ENCODE assay signal across 19 mouse cellular contexts in the genomic region with DNA sequence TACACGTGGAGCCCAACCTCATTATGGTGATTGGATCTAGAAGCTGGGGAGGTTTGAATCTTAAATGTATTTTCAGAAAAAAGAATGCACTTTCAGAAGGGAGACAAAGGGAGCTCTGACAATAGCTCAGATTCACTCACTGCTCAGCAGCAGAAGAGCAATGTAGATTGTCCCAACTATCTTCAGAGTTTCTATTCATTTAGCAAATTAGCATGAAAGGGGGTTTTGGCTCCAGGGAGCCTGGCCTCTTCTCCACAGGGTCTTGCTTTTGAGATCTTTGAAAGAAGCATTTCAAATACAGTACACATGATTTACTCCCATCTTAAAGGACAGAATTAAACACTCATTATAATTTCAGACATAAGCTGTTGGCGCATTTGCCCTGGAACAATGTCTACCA.
DNase-seq lines count a peak whose midpoint lies in the region.
"Had no signal": no experiment of that assay in that cellular context is flagged by ENCODE, and none has a peak within 500 bp of the region (broad histone marks: within the 10 kb centered on the region; RNA-seq: fewer than 3 reads in every experiment).

No protein-coding gene starts in this region.

- WGBS in hindbrain, embryonic 10.5 days, result 20% methylated on average over 2 of the region's 2 CpGs
- WGBS in midbrain, embryonic 10.5 days, result 32% methylated on average over 2 of the region's 2 CpGs

- no peaks in the 10 kb centered on the region for H3K36me3 ChIP-seq in hindbrain, embryonic 10.5 days
- no peaks in the 10 kb centered on the region for H3K36me3 ChIP-seq in midbrain, embryonic 10.5 days
- H3K36me3 ChIP-seq: heart, embryonic 12.5 days; neural tube, embryonic 12.5 days; stomach, embryonic 15.5 days had no signal

- no peak overlapping the region for H3K4me3 ChIP-seq in hindbrain, embryonic 10.5 days
- no peak overlapping the region for H3K4me3 ChIP-seq in midbrain, embryonic 10.5 days
- H3K4me3 ChIP-seq: heart, embryonic 12.5 days; megakaryocyte, embryonic 14.5 days; neural tube, embryonic 12.5 days; stomach, embryonic 15.5 days had no signal

- H3K9me3 ChIP-seq in hindbrain, embryonic 10.5 days, result no peaks in the 10 kb centered on the region
- no peaks in the 10 kb centered on the region for H3K9me3 ChIP-seq in midbrain, embryonic 10.5 days (replicated peaks)
- H3K9me3 ChIP-seq: heart, embryonic 12.5 days; megakaryocyte, embryonic 14.5 days; neural tube, embryonic 12.5 days; stomach, embryonic 15.5 days had no signal

- H3K4me1 ChIP-seq in hindbrain, embryonic 10.5 days (replicated peaks), result peaks cover 24% of the 10 kb centered on the region
- H3K4me1 ChIP-seq in midbrain, embryonic 10.5 days, result peaks cover 22% of the 10 kb centered on the region
- H3K4me1 ChIP-seq: heart, embryonic 12.5 days; megakaryocyte, embryonic 14.5 days; stomach, embryonic 15.5 days had no signal

- intact Hi-C loops in left cerebral cortex, postnatal 4 days (cut with DNase I), result no loop called here

- DNase-seq in left cerebral cortex, postnatal 4 days, result peak; percentile 8
- DNase-seq in left cerebral cortex, adult 11 months (ENCODE audit: low spot score), result no peak
- no peak for DNase-seq in hindbrain, embryonic 10.5 days (ENCODE audit: low spot score)
- no peak for DNase-seq in midbrain, embryonic 10.5 days (ENCODE audit: low spot score)
- peak; percentile 49 for DNase-seq in retina, postnatal 1 day
- no peak for DNase-seq in embryo, embryonic 10.5 days (ENCODE audit: low spot score)
- no peak for DNase-seq in kidney, adult 8-10 months
- DNase-seq in urinary bladder, postnatal 25 days (ENCODE audit: low spot score), result no peak
- DNase-seq: gastrocnemius, postnatal 36 days; heart, postnatal 36 days; kidney, adult 18-20 months; kidney, postnatal 25 days; lung, embryonic 14.5 days; spleen, adult 18-20 months had no signal

- no peaks in the 10 kb centered on the region for H3K27me3 ChIP-seq in hindbrain, embryonic 10.5 days (ENCODE audit: insufficient read depth, poor library complexity, severe bottlenecking)
- no peaks in the 10 kb centered on the region for H3K27me3 ChIP-seq in midbrain, embryonic 10.5 days (ENCODE audit: low read depth, poor library complexity, severe bottlenecking)
- H3K27me3 ChIP-seq: CH12.LX; heart, embryonic 12.5 days; megakaryocyte, embryonic 14.5 days; neural tube, embryonic 12.5 days; stomach, embryonic 15.5 days had no signal

- peak overlapping the region; percentile 67 for H3K27ac ChIP-seq in hindbrain, embryonic 10.5 days
- peak overlapping the region; percentile 23; the same call in 1 of the 2 replicates for H3K27ac ChIP-seq in midbrain, embryonic 10.5 days (replicated peaks)
- H3K27ac ChIP-seq: neural tube, embryonic 12.5 days; stomach, embryonic 15.5 days had no signal

Comparison
In these comparisons a context has a peak if more than half of its experiments do, and no peak if none do; other contexts are left out.
1. DNase-seq: peak in left cerebral cortex, postnatal 4 days (single experiment) and retina, postnatal 1 day (single experiment); none in left cerebral cortex, adult 11 months (single experiment), hindbrain, embryonic 10.5 days (single experiment), midbrain, embryonic 10.5 days (single experiment), embryo, embryonic 10.5 days (single experiment), kidney, adult 8-10 months (0 of 2) and urinary bladder, postnatal 25 days (single experiment).